Mouse (Mus musculus): Measurements from ENCODE around the gene Hsd17b12.

Gene Hsd17b12

GRCm38 (mm10) chr2:94002331-94002730, 155.4 kb downstream of the Hsd17b12 start:
- DNase-seq, result peak; percentile 97

- DNase-seq, result no peak
Measured at GRCm38 (mm10) chr2:94001918-94002317, 155.8 kb downstream of the Hsd17b12 start.

- DNase-seq, result no peak
Measured at GRCm38 (mm10) chr2:94001411-94001810, 156.4 kb downstream of the Hsd17b12 start.

GRCm38 (mm10) chr2:93996254-93996653, 161.5 kb downstream of the Hsd17b12 start, which contains the start of gene Gm27027:
TSS of gene Gm27027 (minus strand) at chr2:93996354.
- no peak for DNase-seq

GRCm38 (mm10) chr2:93992810-93993209, 165.0 kb downstream of the Hsd17b12 start:
- DNase-seq, result no peak

- DNase-seq, result no peak
Measured at GRCm38 (mm10) chr2:93992259-93992658, 165.5 kb downstream of the Hsd17b12 start.

- DNase-seq, result no peak
Measured at GRCm38 (mm10) chr2:93991336-93991735, 166.4 kb downstream of the Hsd17b12 start.

- DNase-seq, result no peak
Measured at GRCm38 (mm10) chr2:93988440-93988839, 169.3 kb downstream of the Hsd17b12 start.

Data from right cerebral cortex, postnatal 4 days (tissue).